Mouse (Mus musculus) liver, adult 2 months (tissue): ENCODE results near the gene Erap1. TPM values are rescaled to one million over a fixed set of nuclear protein-coding genes. Genes with fewer than 3 reads are reported as not detected.

Experiments
- DNase-seq: peaks from one replicate; pipeline ENCODE4 v3.0.0-alpha.2; 2011; ENCODE audit warnings: low read depth, low spot score; ENCODE audit errors: extremely low read depth
- H3K27ac ChIP-seq: fragments of 200-500 bp; replicated peaks from 2 replicates; pipeline ENCODE4 v1.5.1; 2012; ENCODE audit warnings: low read depth, mild to moderate bottlenecking, control low read depth, inconsistent platforms, low read length; ENCODE audit not compliant: insufficient read depth
- H3K27me3 ChIP-seq: fragments of 200-500 bp; 2 replicates; pipeline ENCODE4 v1.6.1; 2012; ENCODE audit warnings: mild to moderate bottlenecking, moderate library complexity, low read length, inconsistent platforms; ENCODE audit not compliant: control insufficient read depth, insufficient read depth
- H3K36me3 ChIP-seq: fragments of 200-500 bp; 2 replicates; pipeline ENCODE4 v1.6.1; 2012; ENCODE audit warnings: low read length, inconsistent platforms; ENCODE audit not compliant: control insufficient read depth, insufficient read depth
- H3K4me1 ChIP-seq: fragments of 200-500 bp; 2 replicates; pipeline ENCODE4 v1.6.1; 2011; ENCODE audit warnings: low read length; ENCODE audit not compliant: control insufficient read depth, insufficient read depth
- H3K4me3 ChIP-seq: fragments of 200-500 bp; 2 replicates; pipeline ENCODE4 v1.5.1; 2011; ENCODE audit warnings: low read depth, mild to moderate bottlenecking, control low read depth, low read length, moderate library complexity; ENCODE audit not compliant: insufficient read depth
- H3K79me2 ChIP-seq: fragments of 200-500 bp; 2 replicates; pipeline ENCODE4 v1.6.1; 2012; ENCODE audit warnings: inconsistent platforms, mild to moderate bottlenecking, low read length, moderate library complexity; ENCODE audit not compliant: control insufficient read depth, insufficient read depth
- H3K9ac ChIP-seq: fragments of 200-500 bp; 2 replicates; pipeline ENCODE4 v1.6.1; 2012; ENCODE audit warnings: low read depth, mild to moderate bottlenecking, control low read depth, inconsistent platforms, low read length
- CTCF ChIP-seq: fragments of 200-500 bp; IDR thresholded peaks from 2 replicates; pipeline ENCODE4 v1.5.1; 2011; ENCODE audit warnings: low read depth, low read length, control low read depth
- POLR2A ChIP-seq: fragments of 200-500 bp; IDR thresholded peaks from 2 replicates; pipeline ENCODE4 v1.6.1; 2011; ENCODE audit warnings: low read length, control low read depth; ENCODE audit not compliant: insufficient read depth; ENCODE audit errors: extremely low read depth
- WGBS: fragments of 180-500 bp; shearing (Covaris S2); methylation state at CpG from one replicate; pipeline ENCODE4 v1.1.7; 2018; 5-methylcytosine and 5-hydroxymethylcytosine counted together
- polyA plus RNA-seq: library from polyadenylated mRNA; depleted of rRNA; stranded (reverse); fragments of >200 nt; gene quantifications from 2 replicates; pipeline ENCODE4 v1.2.3, GENCODE M21; 2012; rRNA removed
- total RNA-seq: library from RNA; depleted of rRNA; stranded (reverse); fragments of >200 nt; gene quantifications from 2 replicates; pipeline ENCODE4 v1.2.3, GENCODE M21; 2014; rRNA removed

The Erap1 gene
- total and polyA plus RNA-seq, 2 experiments = 18.1 to 130 TPM

GRCm38 (mm10) chr13:74696225-74696624 is 56.9 kb downstream of the Erap1 start:
- Histone ChIP-seq H3K27me3 (no peaks in the 10 kb centered on the region), H3K4me3 (no peak overlapping the region), H3K27ac (no peak overlapping the region), H3K79me2 (no peaks in the 10 kb centered on the region), H3K9ac (no peak overlapping the region), H3K36me3 (peaks cover 27% of the 10 kb centered on the region), H3K4me1 (0 out of 2 replicates have a peak, but pooled peaks cover 1% of the 10 kb centered on the region)
- DNase-seq = peak; percentile 88
- 37% methylated on average over 3 of the region's 3 CpGs for WGBS
- no peak for TF ChIP-seq CTCF
- no peak for TF ChIP-seq POLR2A

GRCm38 (mm10) chr13:74719002-74719401 is 79.6 kb downstream of the Erap1 start:
- WGBS = 90% methylated on average over 2 of the region's 2 CpGs
- TF ChIP-seq POLR2A (no peak), CTCF (no peak)
- no peak for DNase-seq

GRCm38 (mm10) chr13:74733726-74734125 is 94.4 kb downstream of the Erap1 start:
- DNase-seq = no peak
- H3K9ac ChIP-seq = no peak overlapping the region
- H3K27me3 ChIP-seq = no peaks in the 10 kb centered on the region
- no peak overlapping the region for H3K4me3 ChIP-seq
- WGBS = 93% methylated on average over 4 of the region's 4 CpGs
- no peak overlapping the region for H3K27ac ChIP-seq
- H3K4me1 ChIP-seq = no peaks in the 10 kb centered on the region
- no peaks in the 10 kb centered on the region for H3K79me2 ChIP-seq
- no peak for TF ChIP-seq CTCF
- no peak for TF ChIP-seq POLR2A
- peaks cover 59% of the 10 kb centered on the region for H3K36me3 ChIP-seq

More at GRCm38 (mm10) chr13:74719002-74719401, 79.6 kb downstream of the Erap1 start:
- Histone ChIP-seq H3K27ac (no peak overlapping the region), H3K27me3 (no peaks in the 10 kb centered on the region), H3K4me1 (no peaks in the 10 kb centered on the region), H3K9ac (no peak overlapping the region), H3K4me3 (no peak overlapping the region), H3K79me2 (no peaks in the 10 kb centered on the region), H3K36me3 (peaks cover 23% of the 10 kb centered on the region)

- no peak for DNase-seq
- H3K4me1 ChIP-seq = no peaks in the 10 kb centered on the region
- no peak overlapping the region for H3K27ac ChIP-seq
- TF ChIP-seq CTCF (no peak), POLR2A (no peak)
- H3K27me3 ChIP-seq = no peaks in the 10 kb centered on the region
- H3K79me2 ChIP-seq = no peaks in the 10 kb centered on the region
- 86% methylated on average over 5 of the region's 5 CpGs for WGBS
- no peak overlapping the region for H3K9ac ChIP-seq
- peaks cover 61% of the 10 kb centered on the region for H3K36me3 ChIP-seq
- H3K4me3 ChIP-seq = no peak overlapping the region
Observed at GRCm38 (mm10) chr13:74735834-74736233, 96.5 kb downstream of the Erap1 start.

GRCm38 (mm10) chr13:74736396-74736795 is 97.0 kb downstream of the Erap1 start:
- H3K27me3 ChIP-seq = no peaks in the 10 kb centered on the region
- 97% methylated on average over 2 of the region's 2 CpGs for WGBS
- no peak overlapping the region for H3K27ac ChIP-seq
- H3K79me2 ChIP-seq = no peaks in the 10 kb centered on the region
- H3K4me1 ChIP-seq = no peaks in the 10 kb centered on the region
- no peak overlapping the region for H3K4me3 ChIP-seq
- no peak for TF ChIP-seq CTCF
- no peak for TF ChIP-seq POLR2A
- H3K36me3 ChIP-seq = peaks cover 62% of the 10 kb centered on the region
- H3K9ac ChIP-seq = no peak overlapping the region
- no peak for DNase-seq

Other genes starting within 250 kb of the Erap1 start
- gene Zfp72, start 248.7 kb upstream of the Erap1 start, total RNA-seq = 1.7 and 2.8 TPM in 2 replicates
- gene Zfp72, start 248.7 kb upstream of the Erap1 start, polyA plus RNA-seq = 0.10 and 0.21 TPM in 2 replicates
- gene Ftl1-ps1, start 239.9 kb upstream of the Erap1 start, total RNA-seq = 77.4 and 102 TPM in 2 replicates
- gene Ftl1-ps1, start 239.9 kb upstream of the Erap1 start, polyA plus RNA-seq = 106 and 150 TPM in 2 replicates
- gene Zfp825, start 145.6 kb upstream of the Erap1 start, total RNA-seq = 11.8 and 19.3 TPM in 2 replicates
- 2.2 and 2.8 TPM in 2 replicates for gene Zfp825, start 145.6 kb upstream of the Erap1 start, polyA plus RNA-seq
- gene Cast, start 169.2 kb downstream of the Erap1 start, total RNA-seq = 27.7 and 42.3 TPM in 2 replicates
- gene Cast, start 169.2 kb downstream of the Erap1 start, polyA plus RNA-seq = 2.8 and 4.2 TPM in 2 replicates